Mouse (Mus musculus) intestine, embryonic 15.5 days (tissue): ENCODE measurements around the gene C130032M10Rik. TPM values are rescaled to one million over a fixed set of nuclear protein-coding genes. Genes with fewer than 3 reads are reported as not detected.

Experiments
- ATAC-seq: fragments of 200-750 bp; cut with Nextera tagmentation; 2 replicates; pipeline ENCODE4 v1.8.0; 2017; ENCODE audit warnings: moderate TSS enrichment, moderate library complexity
- H3K27ac ChIP-seq: fragments of 300-500 bp; sonication (generic); 2 replicates; pipeline ENCODE4 v1.5.1; 2015; ENCODE audit warnings: mild to moderate bottlenecking, inconsistent platforms
- H3K27me3 ChIP-seq: fragments of 300-500 bp; sonication (generic); replicated peaks from 2 replicates; pipeline ENCODE4 v1.6.1; 2015; ENCODE audit warnings: inconsistent platforms
- H3K36me3 ChIP-seq: fragments of 300-500 bp; sonication (generic); 2 replicates; pipeline ENCODE4 v1.6.1; 2015; ENCODE audit warnings: inconsistent platforms
- H3K4me1 ChIP-seq: fragments of 300-500 bp; sonication (generic); replicated peaks from 2 replicates; pipeline ENCODE4 v1.6.1; 2015; ENCODE audit warnings: inconsistent platforms
- H3K4me2 ChIP-seq: fragments of 300-500 bp; sonication (generic); replicated peaks from 2 replicates; pipeline ENCODE4 v1.6.1; 2015; ENCODE audit warnings: mild to moderate bottlenecking, inconsistent platforms
- H3K4me3 ChIP-seq: fragments of 300-500 bp; sonication (generic); replicated peaks from 2 replicates; pipeline ENCODE4 v1.5.1; 2015; ENCODE audit warnings: inconsistent platforms
- H3K9ac ChIP-seq: fragments of 300-500 bp; sonication (generic); 2 replicates; pipeline ENCODE4 v1.6.1; 2015; ENCODE audit warnings: inconsistent platforms
- H3K9me3 ChIP-seq: fragments of 300-500 bp; sonication (generic); 2 replicates; pipeline ENCODE4 v1.6.1; 2016; ENCODE audit warnings: inconsistent platforms
- WGBS: fragments of 180-500 bp; shearing (Covaris S2); methylation state at CpG from one replicate; pipeline ENCODE4 v1.1.7; 2015; 5-methylcytosine and 5-hydroxymethylcytosine counted together
- polyA plus RNA-seq: library from polyadenylated mRNA; unstranded; fragments of >200 nt; fragmentation: Nextera tagmentation; extraction: Ambion mirVana; gene quantifications from 2 replicates; pipeline ENCODE4 v1.2.1, GENCODE M21; 2015

Gene C130032M10Rik
- 0.48 and 0.58 TPM in 2 replicates for polyA plus RNA-seq

DNA sequence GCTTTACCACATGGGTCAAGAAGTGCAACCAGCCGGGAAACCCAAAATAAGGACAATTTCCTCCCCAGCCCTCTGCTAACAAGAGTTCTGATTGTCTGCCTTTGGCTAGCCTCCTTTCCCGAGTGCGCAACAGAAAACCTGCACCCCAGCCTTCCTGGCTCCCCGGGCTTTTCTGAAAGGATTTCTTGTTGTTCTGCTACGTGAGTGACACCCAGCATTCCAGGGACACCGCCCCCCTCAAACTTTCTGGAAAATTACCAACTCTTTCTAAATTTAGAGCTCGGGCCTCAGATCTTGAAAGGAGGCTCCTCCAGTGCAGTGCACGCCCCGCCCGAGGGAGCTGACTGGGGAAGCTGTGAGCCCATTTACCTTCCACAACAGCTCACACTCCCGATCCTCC is at the start of gene C130032M10Rik:
Gene C130032M10Rik (plus strand): TSS at position 334 of the 400 bp plus-strand sequence.
- Histone ChIP-seq H3K4me3 (no peak within 1 kb of the TSS), H3K4me2 (no peak within 1 kb of the TSS), H3K4me1 (peaks cover 19% of the 10 kb centered on the region), H3K36me3 (peaks cover 22% of the 10 kb centered on the region), H3K9ac (no peak within 1 kb of the TSS), H3K27ac (no peak within 1 kb of the TSS), H3K9me3 (peaks cover 3% of the 10 kb centered on the region), H3K27me3 (no peaks in the 10 kb centered on the region)
- ATAC-seq = no peak
- WGBS = 70% methylated on average over 11 of the region's 11 CpGs

DNA sequence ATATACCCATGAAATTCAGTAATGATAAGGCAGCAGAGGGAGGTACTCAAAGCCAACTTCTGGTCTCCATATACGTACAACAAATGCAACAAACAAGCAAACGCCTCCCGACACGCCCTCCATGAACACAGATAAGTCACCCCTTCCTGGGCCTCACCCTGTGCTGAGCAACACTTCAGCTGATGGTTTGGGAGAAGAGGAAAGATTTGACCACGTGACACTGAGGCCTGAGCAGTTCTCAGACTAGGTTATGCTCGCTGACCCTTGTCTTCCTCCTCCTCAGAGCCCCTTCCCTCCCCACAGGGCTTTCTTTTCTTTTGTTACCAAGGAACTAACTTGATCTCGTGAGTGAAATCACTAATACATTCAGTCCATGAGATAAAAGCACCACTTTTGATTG is 48.6 kb upstream of the C130032M10Rik start:
- H3K27me3 ChIP-seq = no peaks in the 10 kb centered on the region
- no peak overlapping the region for H3K9ac ChIP-seq
- H3K4me2 ChIP-seq = no peak overlapping the region
- H3K4me3 ChIP-seq = no peak overlapping the region
- 74% methylated on average over 7 of the region's 7 CpGs for WGBS
- peaks cover 13% of the 10 kb centered on the region; the same call in 1 of the 2 replicates for H3K36me3 ChIP-seq
- no peaks in the 10 kb centered on the region for H3K9me3 ChIP-seq
- peak; percentile 52; the same call in 1 of the 2 replicates for ATAC-seq
- H3K4me1 ChIP-seq = no peaks in the 10 kb centered on the region
- no peak overlapping the region for H3K27ac ChIP-seq

GRCm38 (mm10) chr9:114468217-114468616 is 47.3 kb upstream of the C130032M10Rik start:
- no peak for ATAC-seq
- Histone ChIP-seq H3K36me3 (peaks cover 5% of the 10 kb centered on the region; the same call in 1 of the 2 replicates), H3K27ac (no peak overlapping the region), H3K27me3 (no peaks in the 10 kb centered on the region), H3K9me3 (no peaks in the 10 kb centered on the region), H3K4me2 (no peak overlapping the region), H3K9ac (no peak overlapping the region), H3K4me3 (no peak overlapping the region), H3K4me1 (no peaks in the 10 kb centered on the region)
- 79% methylated on average over 5 of the region's 5 CpGs for WGBS

GRCm38 (mm10) chr9:114468701-114469100 is 46.8 kb upstream of the C130032M10Rik start:
- Histone ChIP-seq H3K36me3 (peaks cover 5% of the 10 kb centered on the region; the same call in 1 of the 2 replicates), H3K4me1 (no peaks in the 10 kb centered on the region), H3K27ac (no peak overlapping the region), H3K27me3 (no peaks in the 10 kb centered on the region), H3K9me3 (no peaks in the 10 kb centered on the region), H3K9ac (no peak overlapping the region), H3K4me2 (no peak overlapping the region), H3K4me3 (no peak overlapping the region)
- ATAC-seq = no peak
- 97% methylated on average over 4 of the region's 4 CpGs for WGBS

DNA sequence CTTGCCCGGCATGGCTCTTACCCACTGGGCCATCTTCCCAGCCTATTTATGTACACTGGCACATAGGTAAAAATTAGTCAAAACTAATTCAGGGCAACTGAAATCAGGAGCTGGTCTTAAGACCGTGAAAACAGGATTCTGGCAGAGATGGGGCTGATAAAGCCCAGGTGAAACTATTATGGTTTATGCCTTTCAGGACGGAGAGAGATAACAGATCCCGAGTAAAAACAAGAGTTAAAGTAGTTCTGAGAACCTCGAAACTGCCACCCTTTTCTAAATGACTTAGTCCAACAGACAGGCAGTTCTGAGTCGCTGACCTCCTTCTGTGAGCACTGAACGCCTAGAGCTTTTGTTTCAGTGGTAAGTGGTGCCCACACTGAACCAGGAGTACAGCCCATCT is 43.6 kb upstream of the C130032M10Rik start:
- Histone ChIP-seq H3K4me2 (no peak overlapping the region), H3K27ac (no peak overlapping the region), H3K9me3 (no peaks in the 10 kb centered on the region), H3K4me1 (no peaks in the 10 kb centered on the region), H3K27me3 (no peaks in the 10 kb centered on the region), H3K36me3 (no peaks in the 10 kb centered on the region), H3K4me3 (no peak overlapping the region), H3K9ac (no peak overlapping the region)
- no peak for ATAC-seq
- WGBS = 73% methylated on average over 7 of the region's 7 CpGs

- H3K27ac ChIP-seq = no peak overlapping the region
- no peaks in the 10 kb centered on the region for H3K9me3 ChIP-seq
- ATAC-seq = no peak
Observed at GRCm38 (mm10) chr9:114477019-114477418, 38.5 kb upstream of the C130032M10Rik start.

GRCm38 (mm10) chr9:114480940-114481339 is 34.6 kb upstream of the C130032M10Rik start:
- 71% methylated on average over 3 of the region's 3 CpGs for WGBS
- no peaks in the 10 kb centered on the region for H3K4me1 ChIP-seq
- no peak overlapping the region for H3K9ac ChIP-seq

More at GRCm38 (mm10) chr9:114477019-114477418, 38.5 kb upstream of the C130032M10Rik start:
- Histone ChIP-seq H3K36me3 (no peaks in the 10 kb centered on the region), H3K9ac (no peak overlapping the region), H3K4me1 (no peaks in the 10 kb centered on the region), H3K4me2 (no peak overlapping the region), H3K27me3 (no peaks in the 10 kb centered on the region), H3K4me3 (no peak overlapping the region)
- 92% methylated on average over 9 of the region's 9 CpGs for WGBS

GRCm38 (mm10) chr9:114484771-114485170 is 30.7 kb upstream of the C130032M10Rik start:
- no peak overlapping the region for H3K27ac ChIP-seq
- H3K4me2 ChIP-seq = no peak overlapping the region
- H3K9me3 ChIP-seq = no peaks in the 10 kb centered on the region
- WGBS = 75% methylated on average over 5 of the region's 5 CpGs
- no peak overlapping the region for H3K9ac ChIP-seq
- H3K4me3 ChIP-seq = no peak overlapping the region
- H3K4me1 ChIP-seq = no peaks in the 10 kb centered on the region
- no peaks in the 10 kb centered on the region for H3K36me3 ChIP-seq
- no peaks in the 10 kb centered on the region for H3K27me3 ChIP-seq
- ATAC-seq = no peak

More at GRCm38 (mm10) chr9:114480940-114481339, 34.6 kb upstream of the C130032M10Rik start:
- Histone ChIP-seq H3K4me3 (no peak overlapping the region), H3K9me3 (no peaks in the 10 kb centered on the region), H3K36me3 (no peaks in the 10 kb centered on the region), H3K4me2 (no peak overlapping the region), H3K27ac (no peak overlapping the region), H3K27me3 (no peaks in the 10 kb centered on the region)
- ATAC-seq = no peak

DNA sequence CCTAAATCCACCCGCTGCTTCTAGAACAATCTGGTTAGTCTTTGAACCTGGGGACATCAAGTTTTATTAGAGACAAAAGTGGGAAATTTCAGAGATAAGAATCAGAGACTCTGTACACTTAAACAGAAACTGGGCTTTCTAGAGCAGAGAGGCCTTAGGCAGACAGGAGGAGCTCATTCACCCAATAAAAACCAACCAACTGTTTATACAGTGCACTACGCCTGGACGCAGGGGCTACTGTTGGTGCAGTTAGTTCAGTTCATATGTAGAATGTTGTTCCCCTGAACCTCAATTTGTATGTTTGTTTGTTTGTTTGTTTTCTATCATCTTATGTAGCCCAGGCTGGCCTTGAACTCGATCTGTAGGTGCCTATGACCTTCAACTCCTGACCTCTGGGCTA is 28.7 kb upstream of the C130032M10Rik start:
- ATAC-seq = peak; percentile 68
- Histone ChIP-seq H3K9ac (no peak overlapping the region), H3K9me3 (no peaks in the 10 kb centered on the region), H3K4me3 (no peak overlapping the region), H3K27me3 (no peaks in the 10 kb centered on the region), H3K27ac (peak overlapping the region; percentile 66; the same call in 1 of the 2 replicates), H3K4me2 (no peak overlapping the region), H3K4me1 (no peaks in the 10 kb centered on the region), H3K36me3 (no peaks in the 10 kb centered on the region)
- WGBS = 45% methylated on average over 4 of the region's 4 CpGs

DNA sequence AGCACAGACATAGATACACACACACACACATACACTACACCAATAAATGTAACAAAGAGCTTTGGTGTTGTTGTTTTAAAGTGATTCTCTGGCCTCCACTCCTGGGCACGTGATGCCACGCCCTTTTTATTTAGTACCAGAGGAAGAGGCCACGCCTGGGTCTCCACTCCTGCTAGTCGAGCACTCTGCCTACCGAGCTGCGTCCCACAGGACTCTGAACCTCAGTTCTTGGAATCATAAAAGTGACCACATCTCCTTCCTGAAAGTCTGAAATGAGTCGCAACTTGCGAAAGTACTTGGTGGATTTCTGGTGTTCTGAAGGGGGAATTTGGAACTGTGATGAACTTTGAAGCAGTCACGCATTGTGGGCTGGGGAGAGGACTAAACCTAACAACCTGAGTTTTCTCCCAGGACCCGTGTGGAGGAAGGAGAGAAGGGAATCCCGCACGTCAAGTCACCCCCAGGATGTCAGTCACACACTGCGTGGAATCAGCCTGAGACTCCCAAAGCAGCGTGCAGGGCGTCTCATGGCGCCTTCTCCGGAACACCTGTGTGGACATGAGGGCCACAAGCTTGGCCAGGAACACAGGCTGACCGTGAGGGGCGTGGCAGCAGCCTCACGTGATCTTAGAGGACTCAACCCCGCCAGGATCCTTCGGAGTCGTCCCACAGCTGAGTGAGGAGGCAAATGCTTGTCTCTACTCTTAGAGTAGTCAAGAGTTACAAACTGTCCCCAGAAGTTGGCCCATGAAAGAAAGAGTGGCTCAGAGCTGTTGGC is 27.8 kb upstream of the C130032M10Rik start:
- peak; percentile 94 for ATAC-seq
- Histone ChIP-seq H3K4me3 (no peak overlapping the region), H3K27me3 (no peaks in the 10 kb centered on the region), H3K4me2 (peak overlapping the region; percentile 33; the same call in 1 of the 2 replicates), H3K9me3 (no peaks in the 10 kb centered on the region), H3K36me3 (no peaks in the 10 kb centered on the region), H3K4me1 (no peaks in the 10 kb centered on the region), H3K9ac (no peak overlapping the region), H3K27ac (peak overlapping the region; percentile 86)
- 67% methylated on average over 23 of the region's 23 CpGs for WGBS

DNA sequence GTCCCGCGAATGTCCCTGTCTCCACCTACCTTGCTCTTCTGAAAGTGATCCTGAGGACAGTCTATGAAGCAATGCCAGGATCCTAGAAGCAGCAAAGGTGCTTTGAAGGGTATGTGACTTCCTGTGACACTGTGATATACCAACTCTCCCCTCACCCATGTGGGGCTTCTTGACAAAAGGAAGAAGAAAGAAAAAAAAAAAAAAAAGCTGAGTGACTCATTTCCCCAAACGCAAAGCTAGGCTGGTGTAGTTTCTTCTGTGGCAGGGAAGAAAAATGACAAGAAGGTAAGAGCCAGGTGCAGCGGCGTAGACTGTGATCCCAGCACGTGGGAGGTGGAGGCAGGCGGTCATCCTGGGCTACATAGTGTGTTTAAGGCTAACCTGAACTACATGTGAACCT is 19.0 kb upstream of the C130032M10Rik start:
- Histone ChIP-seq H3K9me3 (no peaks in the 10 kb centered on the region), H3K36me3 (no peaks in the 10 kb centered on the region), H3K9ac (no peak overlapping the region), H3K27me3 (no peaks in the 10 kb centered on the region), H3K27ac (no peak overlapping the region), H3K4me2 (no peak overlapping the region), H3K4me3 (no peak overlapping the region), H3K4me1 (no peaks in the 10 kb centered on the region)
- WGBS = 75% methylated on average over 7 of the region's 7 CpGs
- no peak for ATAC-seq

- Histone ChIP-seq H3K9ac (no peak overlapping the region), H3K4me3 (no peak overlapping the region), H3K4me2 (peak overlapping the region; percentile 47; the same call in 1 of the 2 replicates), H3K27me3 (no peaks in the 10 kb centered on the region), H3K36me3 (no peaks in the 10 kb centered on the region), H3K4me1 (no peaks in the 10 kb centered on the region), H3K27ac (no peak overlapping the region), H3K9me3 (no peaks in the 10 kb centered on the region)
- peak; percentile 22; the same call in 1 of the 2 replicates for ATAC-seq
- 7% methylated on average over 11 of the region's 11 CpGs for WGBS
Observed at GRCm38 (mm10) chr9:114498218-114498617, 17.3 kb upstream of the C130032M10Rik start.
